Mouse (Mus musculus): ENCODE results near the gene Gm11361. TPM values are rescaled to one million over a fixed set of nuclear protein-coding genes. Genes with fewer than 3 reads are reported as not detected.

Gm11361 gene
- total RNA-seq (2014; rRNA removed), result 0.47 and 1.0 TPM in 2 replicates
- polyA plus RNA-seq (2015; fragmentation: Nextera tagmentation; extraction: Ambion mirVana), result 0.73 and 1.8 TPM in 2 replicates

DNA sequence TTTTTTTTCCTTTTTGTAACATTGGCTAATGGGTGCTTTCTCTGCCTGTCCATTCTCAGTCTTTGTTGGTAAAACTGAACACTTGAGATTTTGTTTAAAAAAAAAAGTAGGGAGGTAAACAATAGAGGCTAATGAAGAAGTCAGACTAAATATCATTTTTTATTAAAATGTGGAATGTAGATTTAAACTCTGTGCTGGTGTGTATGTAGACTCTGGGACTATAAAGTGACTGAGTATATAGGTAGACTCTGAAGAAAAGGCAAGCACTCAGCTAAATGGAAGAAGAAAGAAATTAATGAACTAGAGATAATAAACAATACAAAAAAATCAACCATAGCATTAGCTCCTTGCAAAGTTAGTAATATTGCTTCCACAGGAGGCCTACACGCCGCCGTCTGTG is at the start of gene Gm11361:
Gene Gm11361 (plus strand): TSS at position 301 of the 400 bp plus-strand sequence.
- Histone ChIP-seq H3K27ac (no peak within 1 kb of the TSS), H3K9ac (replicated peaks; ENCODE audit: low read length) (no peak within 1 kb of the TSS), H3K4me3 (ENCODE audit: low read length) (no peak within 1 kb of the TSS), H3K27me3 (ENCODE audit: insufficient read depth, low read length) (no peaks in the 10 kb centered on the region), H3K36me3 (ENCODE audit: insufficient read depth, low read length) (no peaks in the 10 kb centered on the region), H3K4me1 (ENCODE audit: insufficient read depth, low read length) (no peaks in the 10 kb centered on the region), H3K9me3 (ENCODE audit: low read length) (no peaks in the 10 kb centered on the region), H3K4me2 (ENCODE audit: low read depth, low read length) (no peak within 1 kb of the TSS)
- ATAC-seq (no peak), DNase-seq (ENCODE audit: low spot score) (no peak)
- no peak for TF ChIP-seq CTCF (IDR thresholded peaks at IDR 0.05; ENCODE audit: low read depth)
- WGBS, result 100% methylated on average over 3 of the region's 3 CpGs

DNA sequence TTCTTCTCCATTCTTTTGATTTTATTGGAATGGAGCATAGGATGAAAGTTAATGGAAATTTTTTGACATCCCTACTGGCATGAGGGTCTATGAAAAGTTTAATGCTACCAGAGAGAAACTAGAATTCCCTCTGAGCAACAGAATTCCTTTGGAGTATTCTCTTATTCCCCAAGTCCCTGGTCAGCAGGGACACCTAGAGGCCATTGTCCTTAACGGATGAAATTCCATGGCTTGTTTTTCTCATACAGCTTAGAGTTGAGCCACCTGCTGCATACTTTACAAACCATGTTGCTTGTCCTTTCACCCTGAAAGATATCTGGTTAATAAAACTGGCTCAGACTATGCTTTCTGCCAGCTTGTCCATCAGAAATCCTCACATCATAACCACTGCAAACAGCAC is 7.1 kb downstream of the Gm11361 start:
- DNase-seq (ENCODE audit: low spot score) (peak; percentile 20), ATAC-seq (no peak)
- Histone ChIP-seq H3K9ac (replicated peaks; ENCODE audit: low read length) (no peak overlapping the region), H3K4me3 (ENCODE audit: low read length) (no peak overlapping the region), H3K27ac (no peak overlapping the region), H3K27me3 (ENCODE audit: insufficient read depth, low read length) (no peaks in the 10 kb centered on the region), H3K9me3 (ENCODE audit: low read length) (no peaks in the 10 kb centered on the region), H3K36me3 (ENCODE audit: insufficient read depth, low read length) (no peaks in the 10 kb centered on the region), H3K4me1 (ENCODE audit: insufficient read depth, low read length) (no peaks in the 10 kb centered on the region), H3K4me2 (ENCODE audit: low read depth, low read length) (no peak overlapping the region)
- 11% methylated on average over 1 of the region's 1 CpGs for WGBS
- peak; percentile 29; the same call in 1 of the 2 replicates for TF ChIP-seq CTCF (IDR thresholded peaks at IDR 0.05; ENCODE audit: low read depth)

DNA sequence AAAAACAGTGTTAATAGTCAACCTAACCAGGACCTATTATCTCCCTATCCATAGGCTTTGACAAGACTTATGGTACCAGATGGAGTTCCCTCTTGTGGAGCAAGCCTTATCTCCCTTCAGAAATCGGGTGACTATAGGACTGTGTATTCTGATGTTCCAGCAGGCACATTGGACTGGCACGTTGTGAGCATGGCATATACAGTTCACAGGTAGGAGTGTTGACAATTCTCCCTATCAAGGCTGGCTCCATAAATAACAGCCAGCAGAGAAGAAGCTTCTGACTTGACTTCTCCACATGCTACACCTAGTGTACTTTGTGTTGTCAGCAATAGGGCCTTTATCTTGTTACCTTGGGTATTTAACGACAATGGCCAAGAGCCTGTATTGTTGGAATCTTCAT is 30.0 kb downstream of the Gm11361 start:
- DNase-seq (ENCODE audit: low spot score) (no peak), ATAC-seq (no peak)
- Histone ChIP-seq H3K36me3 (ENCODE audit: insufficient read depth, low read length) (no peaks in the 10 kb centered on the region), H3K27me3 (ENCODE audit: insufficient read depth, low read length) (no peaks in the 10 kb centered on the region), H3K27ac (no peak overlapping the region), H3K9me3 (ENCODE audit: low read length) (no peaks in the 10 kb centered on the region), H3K9ac (replicated peaks; ENCODE audit: low read length) (no peak overlapping the region), H3K4me3 (ENCODE audit: low read length) (no peak overlapping the region), H3K4me1 (ENCODE audit: insufficient read depth, low read length) (no peaks in the 10 kb centered on the region), H3K4me2 (ENCODE audit: low read depth, low read length) (no peak overlapping the region)
- TF ChIP-seq CTCF (IDR thresholded peaks at IDR 0.05; ENCODE audit: low read depth), result no peak
- 96% methylated on average over 3 of the region's 3 CpGs for WGBS

DNA sequence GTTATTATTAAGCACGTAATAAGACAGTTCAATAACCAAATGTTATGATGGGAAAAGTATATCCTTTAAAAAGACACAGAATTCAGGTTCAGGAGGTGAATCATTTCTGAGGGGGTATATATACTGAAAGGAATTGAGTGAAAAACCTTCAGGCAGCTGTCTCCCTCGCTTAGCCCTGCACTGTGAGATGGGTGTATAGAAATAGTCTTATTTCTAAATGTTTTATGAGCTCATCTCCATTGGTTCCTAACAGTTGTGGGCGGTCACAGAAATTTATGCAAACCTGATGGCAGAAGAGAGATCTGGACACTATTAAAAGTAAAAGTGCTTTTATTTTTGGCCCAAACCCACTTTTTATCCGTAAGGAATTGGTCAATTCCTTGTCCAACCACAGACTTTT is 36.9 kb downstream of the Gm11361 start:
- no peak for DNase-seq (ENCODE audit: low spot score)
- no peak overlapping the region for H3K4me2 ChIP-seq (ENCODE audit: low read depth, low read length)
- H3K27me3 ChIP-seq (ENCODE audit: insufficient read depth, low read length), result no peaks in the 10 kb centered on the region
- H3K9ac ChIP-seq (replicated peaks; ENCODE audit: low read length), result no peak overlapping the region
- peaks cover 12% of the 10 kb centered on the region; the same call in 1 of the 2 replicates for H3K4me1 ChIP-seq (ENCODE audit: insufficient read depth, low read length)
- no peak overlapping the region for H3K4me3 ChIP-seq (ENCODE audit: low read length)
- no peak for TF ChIP-seq CTCF (IDR thresholded peaks at IDR 0.05; ENCODE audit: low read depth)
- H3K27ac ChIP-seq, result peak overlapping the region; percentile 68; the same call in 1 of the 2 replicates
- 66% methylated on average over 4 of the region's 4 CpGs for WGBS
- no peaks in the 10 kb centered on the region for H3K9me3 ChIP-seq (ENCODE audit: low read length)
- ATAC-seq, result 0 out of 2 replicates have a peak, but pooled peaks have one; percentile 5
- no peaks in the 10 kb centered on the region for H3K36me3 ChIP-seq (ENCODE audit: insufficient read depth, low read length)

DNA sequence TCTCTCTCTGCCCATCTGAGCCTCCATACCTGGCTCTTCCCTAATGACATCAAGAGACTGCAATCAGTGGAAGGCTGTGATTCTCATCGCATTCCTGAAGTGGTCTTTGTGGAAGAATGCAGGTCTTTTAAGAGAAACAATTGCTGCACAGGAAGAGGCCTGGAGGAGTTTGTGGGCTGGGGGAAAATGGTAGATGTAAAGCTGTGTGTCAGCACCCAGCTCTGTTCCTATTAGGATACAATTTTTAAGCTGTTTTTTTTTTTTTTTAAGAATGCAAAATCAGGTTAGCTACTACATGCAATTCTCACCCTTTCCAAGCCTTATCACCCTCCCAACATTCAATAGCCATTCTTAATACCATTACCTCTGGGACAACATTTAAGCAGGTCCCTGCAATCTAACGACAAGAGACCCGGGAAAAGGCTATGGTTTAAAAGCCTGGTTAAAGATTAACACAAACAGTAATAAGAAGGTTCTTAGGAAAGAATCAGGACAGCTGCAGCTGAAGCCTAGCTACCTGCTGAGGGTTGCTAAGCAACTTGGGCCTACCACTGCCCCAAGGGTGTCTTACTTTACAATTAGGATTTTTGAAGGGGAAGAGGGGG is 37.5 kb downstream of the Gm11361 start:
- H3K9ac ChIP-seq (replicated peaks; ENCODE audit: low read length), result no peak overlapping the region
- ATAC-seq (peak; percentile 79), DNase-seq (ENCODE audit: low spot score) (peak; percentile 77)
- H3K27ac ChIP-seq, result peak overlapping the region; percentile 68; the same call in 1 of the 2 replicates
- H3K4me2 ChIP-seq (ENCODE audit: low read depth, low read length), result no peak overlapping the region
- H3K9me3 ChIP-seq (ENCODE audit: low read length), result no peaks in the 10 kb centered on the region
- no peaks in the 10 kb centered on the region for H3K36me3 ChIP-seq (ENCODE audit: insufficient read depth, low read length)
- WGBS, result 6% methylated on average over 3 of the region's 3 CpGs
- no peaks in the 10 kb centered on the region for H3K27me3 ChIP-seq (ENCODE audit: insufficient read depth, low read length)
- no peak overlapping the region for H3K4me3 ChIP-seq (ENCODE audit: low read length)
- TF ChIP-seq CTCF (IDR thresholded peaks at IDR 0.05; ENCODE audit: low read depth), result no peak
- H3K4me1 ChIP-seq (ENCODE audit: insufficient read depth, low read length), result peaks cover 12% of the 10 kb centered on the region; the same call in 1 of the 2 replicates

DNA sequence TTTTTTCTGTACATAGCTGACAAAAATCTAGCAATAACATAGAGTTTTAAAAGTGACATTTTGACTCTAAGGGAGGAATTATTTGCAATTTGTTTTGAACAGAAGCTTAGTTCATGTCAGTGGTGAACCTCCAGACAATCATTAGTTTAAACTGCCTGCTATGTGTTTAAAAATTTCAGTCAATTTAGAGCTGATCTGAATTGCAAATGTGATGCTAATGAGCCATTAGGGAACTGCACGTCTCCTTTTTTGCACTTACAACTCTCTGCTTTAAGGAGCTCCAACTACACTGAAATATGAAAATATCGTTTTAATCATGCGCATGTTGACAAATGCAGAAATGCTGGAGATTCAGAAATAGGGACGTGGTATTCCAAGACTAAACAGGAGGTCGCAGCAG is 38.2 kb downstream of the Gm11361 start:
- WGBS, result 24% methylated on average over 5 of the region's 5 CpGs
- DNase-seq (ENCODE audit: low spot score), result peak; percentile 45
- no peak overlapping the region for H3K4me3 ChIP-seq (ENCODE audit: low read length)
- no peaks in the 10 kb centered on the region for H3K36me3 ChIP-seq (ENCODE audit: insufficient read depth, low read length)
- H3K27me3 ChIP-seq (ENCODE audit: insufficient read depth, low read length), result no peaks in the 10 kb centered on the region
- H3K9ac ChIP-seq (replicated peaks; ENCODE audit: low read length), result no peak overlapping the region
- TF ChIP-seq CTCF (IDR thresholded peaks at IDR 0.05; ENCODE audit: low read depth), result no peak
- no peaks in the 10 kb centered on the region for H3K9me3 ChIP-seq (ENCODE audit: low read length)
- peak; percentile 27; the same call in 1 of the 2 replicates for ATAC-seq
- peak overlapping the region; percentile 16; the same call in 1 of the 2 replicates for H3K27ac ChIP-seq
- H3K4me1 ChIP-seq (ENCODE audit: insufficient read depth, low read length), result peaks cover 12% of the 10 kb centered on the region; the same call in 1 of the 2 replicates
- H3K4me2 ChIP-seq (ENCODE audit: low read depth, low read length), result peak overlapping the region; percentile 22

DNA sequence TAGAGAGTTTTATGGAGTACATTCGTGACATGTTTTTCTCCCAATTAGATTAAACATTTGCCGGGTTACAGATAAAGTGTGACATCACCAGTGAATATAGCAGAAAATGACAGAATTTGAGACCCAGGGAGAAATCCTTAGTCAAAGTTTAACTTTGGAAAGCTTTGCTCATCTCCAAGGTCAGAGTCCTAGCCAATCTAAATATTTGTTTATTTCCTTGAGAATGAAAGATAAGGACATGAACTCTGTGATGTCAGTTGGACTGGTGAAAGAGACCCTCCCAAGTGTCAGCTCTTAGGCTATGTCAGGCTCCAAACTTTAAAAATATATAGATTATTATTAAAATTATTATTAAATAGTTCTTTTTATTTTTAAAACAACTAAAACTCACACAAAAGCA is 39.8 kb downstream of the Gm11361 start:
- Histone ChIP-seq H3K36me3 (ENCODE audit: insufficient read depth, low read length) (no peaks in the 10 kb centered on the region), H3K4me1 (ENCODE audit: insufficient read depth, low read length) (peaks cover 12% of the 10 kb centered on the region; the same call in 1 of the 2 replicates), H3K9me3 (ENCODE audit: low read length) (no peaks in the 10 kb centered on the region), H3K4me3 (ENCODE audit: low read length) (no peak overlapping the region), H3K27ac (no peak overlapping the region), H3K9ac (replicated peaks; ENCODE audit: low read length) (no peak overlapping the region), H3K4me2 (ENCODE audit: low read depth, low read length) (no peak overlapping the region), H3K27me3 (ENCODE audit: insufficient read depth, low read length) (no peaks in the 10 kb centered on the region)
- 90% methylated on average over 2 of the region's 2 CpGs for WGBS
- no peak for DNase-seq (ENCODE audit: low spot score)
- no peak for TF ChIP-seq CTCF (IDR thresholded peaks at IDR 0.05; ENCODE audit: low read depth)
- no peak for ATAC-seq

Data from hindbrain, postnatal 0 days (tissue).